Mouse (Mus musculus) bone marrow, adult 2 months (tissue): ENCODE results near the gene Kpna2.

Experiments
- CTCF ChIP-seq: fragments of 200-500 bp; IDR thresholded peaks from 2 replicates; pipeline ENCODE4 v1.5.1; 2011; ENCODE audit warnings: low read length, control low read depth; ENCODE audit not compliant: control insufficient read depth, insufficient read depth
- POLR2A ChIP-seq: fragments of 200-500 bp; IDR thresholded peaks from 2 replicates; pipeline ENCODE4 v1.6.1; 2011; ENCODE audit warnings: low read depth, mild to moderate bottlenecking, control low read depth, low read length, borderline replicate concordance; ENCODE audit not compliant: control insufficient read depth

- TF ChIP-seq POLR2A (no peak), CTCF (no peak)
Observed at GRCm38 (mm10) chr11:107026554-107027430, 27.5 kb upstream of the Kpna2 start.
